Mouse (Mus musculus): Measurements from ENCODE around the gene Slc25a54.

- TF ChIP-seq CTCF (IDR thresholded peaks at IDR 0.05; ENCODE audit: low read depth, low read length) (no peak), POLR2A (IDR thresholded peaks at IDR 0.05; ENCODE audit: borderline replicate concordance, low read depth, low read length) (no peak)
These were observed 53.8 kb downstream of the Slc25a54 start for GRCm38 (mm10) chr3:109134036-109134435.

Data from bone marrow macrophage, adult 2 months (primary cell).